Mouse (Mus musculus) brain, adult 2 months (tissue): ENCODE measurements at regions not wholly inside any gene's neighbourhood (a gene's known extent, or its start where the extent isn't known, plus 50 kb on each side); places are given as distances from the start of the nearest gene placed in this dataset.
"Not testable (repeated sequence)": the region's sequence is repeated elsewhere in the genome, so short reads cannot be mapped to it uniquely, and the experiment has no call there.

Experiments
- DNase-seq: peaks from one replicate; pipeline ENCODE4 v3.0.0; 2011; ENCODE audit warnings: low read depth, low spot score

- DNase-seq: peak; percentile 61
Measured at GRCm38 (mm10) chr17:81319605-81320004, 122.0 kb upstream of the Gm11096 start.

GRCm38 (mm10) chr17:81316655-81317054, 124.9 kb upstream of the Gm11096 start:
- DNase-seq: peak; percentile 67

- DNase-seq: no peak
Measured at GRCm38 (mm10) chr17:81305880-81306279, 135.7 kb upstream of the Gm11096 start.

GRCm38 (mm10) chr17:81304574-81304973, 137.0 kb upstream of the Gm11096 start:
- no peak for DNase-seq

GRCm38 (mm10) chr17:81302490-81302889, 139.1 kb upstream of the Gm11096 start:
- DNase-seq: no peak

GRCm38 (mm10) chr17:81291829-81292228, 149.7 kb upstream of the Gm11096 start:
- DNase-seq: no peak

- DNase-seq: no peak
Measured at GRCm38 (mm10) chr17:81282543-81282942, 159.0 kb upstream of the Gm11096 start.

- DNase-seq: peak; percentile 18
Measured at GRCm38 (mm10) chr17:81270235-81270634, 171.3 kb upstream of the Gm11096 start.

- no peak for DNase-seq
Measured at GRCm38 (mm10) chr17:81261957-81262356, 179.6 kb upstream of the Gm11096 start.

- peak; percentile 14 for DNase-seq
Measured at GRCm38 (mm10) chr17:81260036-81260435, 181.5 kb upstream of the Gm11096 start.

GRCm38 (mm10) chr17:81256106-81256505, 185.5 kb upstream of the Gm11096 start:
- DNase-seq: no peak

GRCm38 (mm10) chr17:81250748-81251147, 185.9 kb upstream of the Thumpd2 start:
- peak; percentile 76 for DNase-seq

GRCm38 (mm10) chr17:81246156-81246555, 181.3 kb upstream of the Thumpd2 start:
- no peak for DNase-seq

GRCm38 (mm10) chr17:81231771-81232170, 166.9 kb upstream of the Thumpd2 start:
- not testable (repeated sequence) for DNase-seq

GRCm38 (mm10) chr17:81225281-81225680, 160.4 kb upstream of the Thumpd2 start:
- no peak for DNase-seq

GRCm38 (mm10) chr17:81221436-81221835, 156.6 kb upstream of the Thumpd2 start:
- DNase-seq: no peak

GRCm38 (mm10) chr17:81214844-81215243, 150.0 kb upstream of the Thumpd2 start:
- DNase-seq: peak; percentile 76

GRCm38 (mm10) chr17:81212043-81212442, 147.2 kb upstream of the Thumpd2 start:
- no peak for DNase-seq

GRCm38 (mm10) chr17:81210389-81210788, 145.5 kb upstream of the Thumpd2 start:
- no peak for DNase-seq

- DNase-seq: no peak
Measured at GRCm38 (mm10) chr17:81209323-81209722, 144.4 kb upstream of the Thumpd2 start.

- DNase-seq: no peak
Measured at GRCm38 (mm10) chr17:81201052-81201451, 136.2 kb upstream of the Thumpd2 start.

GRCm38 (mm10) chr17:81194006-81194405, 129.1 kb upstream of the Thumpd2 start:
- no peak for DNase-seq

GRCm38 (mm10) chr17:81193230-81193871, 128.5 kb upstream of the Thumpd2 start:
- DNase-seq: peak; percentile 87

- DNase-seq: peak; percentile 66
Measured at GRCm38 (mm10) chr17:81189996-81190395, 125.1 kb upstream of the Thumpd2 start.
